Mouse (Mus musculus): ENCODE data around the gene Arid3c.

Gene Arid3c

GRCm38 (mm10) chr4:41677006-41677629, 53.8 kb downstream of the Arid3c start:
- no peak for DNase-seq (ENCODE audit: low spot score)

GRCm38 (mm10) chr4:41676248-41677005, 54.5 kb downstream of the Arid3c start:
- DNase-seq (ENCODE audit: low spot score), result no peak
